Mouse (Mus musculus) megakaryocyte, adult 5-6 weeks (primary cell): ENCODE results near the gene Msrb1. TPM values are rescaled to one million over a fixed set of nuclear protein-coding genes. Genes with fewer than 3 reads are reported as not detected.
"Not testable (repeated sequence)": the region's sequence is repeated elsewhere in the genome, so short reads cannot be mapped to it uniquely, and the experiment has no call there.

Source experiments
- ATAC-seq: 2 replicates; pipeline ENCODE4 v1.8.0; 2016; ENCODE audit warnings: mild to moderate bottlenecking, inconsistent platforms; ENCODE audit not compliant: poor library complexity, severe bottlenecking
- total RNA-seq, 2 experiments: library from RNA; stranded (forward) in 1 of 2; stranded (reverse) in 1 of 2; fragments of 153-499, 151-499 nt in 1 of 2; fragments of 221-1000, 200-1000 nt in 1 of 2; gene quantifications; 2 replicates each; pipeline versions ENCODE4 v1.2.3 to v1.2.4; 2015 to 2017

Msrb1 gene
- total RNA-seq (2015) (1,003 and 1,039 TPM in 2 replicates), total RNA-seq (2017) (540 and 544 TPM in 2 replicates)

DNA sequence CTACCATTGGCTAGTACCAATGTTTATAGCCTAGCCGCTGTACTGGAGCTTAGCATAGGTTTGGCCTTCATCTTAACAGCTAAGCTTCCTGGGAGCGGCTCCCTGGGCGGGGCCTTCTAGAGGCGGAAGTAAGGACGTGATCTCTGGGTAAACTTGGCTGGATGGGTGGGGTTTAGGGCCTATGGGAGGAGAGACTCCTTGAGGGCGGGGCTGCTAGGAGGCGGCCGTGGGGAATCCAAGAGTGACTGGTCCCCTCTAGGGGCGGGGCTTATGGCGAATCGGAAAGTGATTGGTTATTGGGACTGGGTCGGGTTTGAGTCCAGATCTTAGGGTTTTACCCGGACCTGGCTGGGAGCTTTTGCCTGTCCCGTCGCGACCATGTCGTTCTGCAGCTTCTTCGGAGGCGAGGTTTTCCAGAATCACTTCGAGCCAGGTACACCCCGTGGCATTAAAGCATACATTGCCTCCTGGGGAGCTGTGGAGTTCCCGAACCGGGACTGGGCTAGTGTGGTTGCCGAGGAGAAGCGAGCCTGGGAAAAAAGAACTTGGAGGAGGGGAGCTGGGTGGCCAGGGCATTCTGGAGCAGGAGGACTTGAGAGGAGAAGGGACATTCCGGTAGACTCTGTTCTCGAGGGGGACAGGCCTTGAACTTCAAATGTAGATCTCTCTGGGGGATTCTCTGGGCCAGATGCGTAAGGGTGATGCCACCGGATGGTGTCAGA is at the start of gene Msrb1:
Gene Msrb1, plus strand, starts transcription at position 313 of the 722 bp plus-strand sequence.
- ATAC-seq: peak; percentile 86

DNA sequence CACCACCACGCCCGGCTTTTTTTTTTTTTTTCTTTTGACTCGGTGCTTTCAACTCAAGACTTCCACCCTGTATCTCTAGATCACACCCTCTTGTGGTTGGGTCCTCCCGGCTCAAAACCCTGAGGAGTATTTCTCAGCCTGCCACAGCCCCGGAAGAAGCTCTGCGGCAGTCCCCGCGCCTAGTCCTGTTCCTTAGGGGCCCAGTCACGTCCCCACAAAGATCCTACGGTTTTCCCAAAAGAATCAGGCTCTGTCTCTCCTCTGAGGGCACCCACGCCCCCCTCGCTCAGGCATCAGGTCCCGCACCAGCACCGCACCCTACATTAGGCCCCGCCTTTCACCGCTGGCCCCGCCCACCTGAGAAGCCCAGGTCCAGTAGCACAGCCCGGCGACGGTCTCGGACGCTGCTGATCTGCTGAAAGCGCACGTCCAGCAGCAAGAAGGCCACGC is 49.3 kb upstream of the Msrb1 start:
- ATAC-seq: peak; percentile 86

DNA sequence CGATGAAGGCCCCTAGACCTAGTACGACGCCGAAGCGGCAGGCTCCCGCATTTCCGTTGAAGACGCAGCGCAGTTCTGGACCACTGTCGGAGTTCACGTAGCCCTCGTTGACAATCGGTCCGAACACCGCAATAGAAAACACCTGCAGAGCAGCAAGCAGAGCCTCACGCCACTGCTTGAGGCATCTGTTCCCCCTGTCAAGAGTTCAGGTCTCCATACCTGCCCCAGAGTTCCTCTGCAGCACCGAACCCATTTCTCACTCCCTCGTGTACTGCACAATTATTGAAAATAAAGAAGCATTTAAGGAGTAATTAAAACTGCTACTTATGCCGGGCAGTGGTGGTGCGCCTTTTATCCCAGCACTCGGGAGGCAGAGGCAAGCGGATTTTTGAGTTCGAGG is 48.8 kb upstream of the Msrb1 start:
- ATAC-seq: no peak

DNA sequence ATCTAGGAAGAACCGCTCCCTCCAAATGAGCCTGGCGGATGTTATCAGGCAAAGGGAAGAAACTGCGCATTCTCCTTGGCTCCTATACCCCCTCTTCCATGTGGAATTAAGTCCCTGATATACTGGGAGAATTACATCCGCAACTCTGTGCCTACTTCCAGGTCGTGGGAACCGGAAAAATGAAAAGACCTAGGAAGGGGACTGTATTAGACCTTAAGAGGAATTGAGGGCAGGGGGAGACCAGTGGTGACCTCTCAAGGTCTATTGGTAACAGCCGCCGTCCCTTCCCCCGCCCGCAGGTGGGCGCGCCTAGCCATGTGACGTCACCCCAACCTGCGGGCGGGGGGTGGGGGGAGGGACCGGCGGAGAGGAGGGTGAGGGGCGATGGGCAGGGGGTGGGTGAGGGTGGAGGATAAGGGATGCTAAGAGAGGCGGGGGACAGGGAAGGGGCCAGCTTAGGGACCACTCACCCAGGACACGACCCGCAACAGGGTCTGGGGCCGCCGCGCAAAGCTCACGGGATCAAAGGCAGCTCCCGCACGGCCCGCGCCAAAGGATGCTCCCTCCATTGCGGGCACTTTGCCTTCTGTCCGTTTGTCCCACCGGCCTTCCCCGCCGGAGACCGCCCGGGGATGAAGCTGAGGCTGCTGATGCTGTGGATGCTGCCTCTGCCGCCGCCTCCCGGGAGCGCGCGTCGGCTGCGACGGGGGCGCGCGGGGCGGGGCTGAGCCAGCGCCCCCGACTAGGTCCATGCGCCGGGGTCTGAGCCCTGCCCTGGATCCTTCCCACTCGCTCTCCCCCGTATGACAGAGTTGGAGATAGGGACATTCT is 47.0 kb upstream of the Msrb1 start, which contains the start of gene Syngr3:
Gene Syngr3, minus strand, starts transcription at position 705 of the 831 bp plus-strand sequence.
- ATAC-seq: no peak

DNA sequence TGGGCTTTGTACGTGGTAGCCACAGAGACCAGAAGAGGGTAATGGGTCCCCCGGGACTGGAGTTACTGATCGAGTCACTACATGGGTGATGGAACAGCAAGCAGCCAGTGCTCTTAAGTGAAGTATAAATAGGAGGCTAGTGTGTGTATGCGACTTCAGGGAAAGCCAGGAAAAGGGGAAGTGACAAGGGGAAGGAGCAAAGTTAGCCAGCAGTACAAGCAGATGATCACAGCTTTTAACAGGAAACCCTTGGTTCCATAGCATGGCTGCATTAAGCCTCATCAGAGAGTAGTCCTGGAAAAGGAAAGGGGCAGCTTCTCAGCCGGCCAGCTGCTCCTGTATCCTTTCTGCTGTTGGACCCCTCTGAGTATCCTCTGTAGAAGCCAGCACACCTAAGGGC is 44.1 kb upstream of the Msrb1 start:
- no peak for ATAC-seq

DNA sequence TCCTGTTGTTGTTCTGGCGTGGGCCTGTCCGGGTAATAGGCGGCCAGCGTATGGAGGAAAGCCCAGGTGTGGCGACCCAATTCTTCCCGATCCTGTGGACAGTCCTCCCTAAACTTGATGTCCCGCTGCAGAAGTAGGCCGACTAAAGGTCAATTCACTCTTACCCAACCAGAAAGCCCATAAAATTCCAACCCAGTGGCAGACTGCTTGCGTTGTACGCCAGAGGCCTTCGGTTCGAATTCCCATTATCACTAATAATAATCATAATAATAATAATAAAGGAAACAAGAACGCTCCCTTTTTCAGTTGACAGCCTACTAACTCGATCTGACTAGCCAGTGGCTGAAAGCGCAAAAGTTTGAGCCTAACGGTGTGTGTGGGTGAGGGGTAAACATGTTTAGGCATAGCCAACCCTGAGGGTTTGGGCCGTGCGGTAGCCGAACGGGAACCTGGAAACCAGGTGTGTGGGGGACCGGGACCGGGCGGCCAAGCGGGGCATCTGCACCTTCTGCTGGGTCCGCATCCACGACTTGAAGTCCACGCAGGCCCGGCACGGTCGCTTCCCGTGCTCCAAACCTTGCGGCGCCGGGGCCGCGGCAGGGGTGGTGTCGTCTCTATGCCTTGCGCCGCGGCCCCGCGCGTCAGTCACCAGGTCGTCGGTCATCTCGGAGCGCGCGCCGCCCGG is 41.0 kb upstream of the Msrb1 start:
- no peak for ATAC-seq

DNA sequence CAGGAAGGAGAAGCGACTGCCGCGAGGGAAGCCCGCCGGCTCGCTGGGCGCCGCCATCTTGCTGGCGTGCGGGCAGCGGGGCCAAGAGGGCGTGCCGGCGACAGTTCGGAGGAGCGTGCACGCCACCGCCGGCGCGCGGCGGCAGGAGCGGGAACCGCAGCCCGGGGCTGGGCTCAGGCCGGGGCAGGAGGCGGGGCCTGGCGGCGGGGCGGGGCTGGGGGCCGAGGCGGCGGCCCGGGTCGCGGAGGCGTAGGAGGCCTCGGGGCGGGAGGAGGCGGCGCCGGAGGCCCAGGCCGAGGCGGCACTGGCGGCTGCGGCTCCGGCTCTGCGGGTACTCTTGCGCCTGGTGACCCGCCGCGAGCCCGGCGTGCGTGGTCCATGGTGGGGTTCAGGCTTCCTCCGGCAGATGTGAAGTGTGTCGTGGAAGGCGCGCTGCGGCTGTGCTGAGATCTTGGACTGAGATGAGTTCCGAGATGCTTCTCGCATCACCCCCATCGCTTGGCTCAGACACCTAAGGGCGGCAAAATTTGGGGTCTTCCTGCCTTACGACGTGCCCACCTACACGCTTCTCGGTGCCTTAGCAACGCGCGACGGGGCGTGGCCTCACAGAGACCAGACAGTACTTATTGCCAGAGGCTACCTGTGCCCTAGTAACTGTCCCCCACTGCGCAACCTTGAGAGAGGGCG is 40.3 kb upstream of the Msrb1 start, which contains the start of the genes Gfer and Noxo1:
Gene Gfer, minus strand, starts transcription at position 146 of the 687 bp plus-strand sequence.
Gene Noxo1, plus strand, starts transcription at position 224 of the 687 bp plus-strand sequence.
- peak; percentile 93 for ATAC-seq

DNA sequence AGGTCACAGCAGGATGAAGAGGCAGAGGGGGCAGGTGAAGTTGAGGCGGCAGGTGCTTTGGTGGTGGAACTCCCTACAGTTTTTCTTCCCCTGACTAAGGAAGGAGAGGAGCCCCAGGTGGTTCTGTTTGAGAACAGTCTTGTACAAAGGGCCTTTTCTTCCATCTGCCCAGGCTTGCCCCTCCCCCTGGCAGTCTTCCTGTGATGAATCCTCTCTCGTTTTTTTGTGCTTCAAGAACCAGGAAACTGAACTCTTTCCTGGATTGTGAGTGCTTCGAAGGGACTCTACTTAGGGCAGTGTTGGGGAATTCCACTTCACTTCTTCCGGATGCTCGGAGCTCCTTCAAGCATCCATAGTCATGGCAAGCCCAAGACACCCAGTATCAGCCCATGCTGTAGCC is 38.5 kb upstream of the Msrb1 start:
- ATAC-seq: no peak

DNA sequence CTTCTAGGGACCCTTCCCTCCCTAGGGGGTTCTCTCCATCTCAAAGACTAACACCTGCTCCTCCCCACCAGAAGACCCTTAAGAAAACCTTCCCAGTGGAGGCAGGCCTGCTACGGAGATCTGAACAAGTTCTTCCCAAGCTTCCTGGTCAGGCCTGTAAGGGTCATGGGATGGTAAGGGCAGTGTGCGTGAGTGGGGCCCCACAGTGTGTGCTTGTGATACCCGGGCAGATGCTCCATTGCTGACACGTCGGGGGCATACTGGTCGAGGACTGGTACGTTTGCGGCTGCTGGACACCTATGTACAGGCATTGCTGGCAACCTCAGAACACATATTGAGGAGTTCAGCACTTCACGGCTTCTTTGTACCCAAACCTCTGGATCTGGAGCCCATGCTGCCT is 37.7 kb upstream of the Msrb1 start:
- no peak for ATAC-seq

DNA sequence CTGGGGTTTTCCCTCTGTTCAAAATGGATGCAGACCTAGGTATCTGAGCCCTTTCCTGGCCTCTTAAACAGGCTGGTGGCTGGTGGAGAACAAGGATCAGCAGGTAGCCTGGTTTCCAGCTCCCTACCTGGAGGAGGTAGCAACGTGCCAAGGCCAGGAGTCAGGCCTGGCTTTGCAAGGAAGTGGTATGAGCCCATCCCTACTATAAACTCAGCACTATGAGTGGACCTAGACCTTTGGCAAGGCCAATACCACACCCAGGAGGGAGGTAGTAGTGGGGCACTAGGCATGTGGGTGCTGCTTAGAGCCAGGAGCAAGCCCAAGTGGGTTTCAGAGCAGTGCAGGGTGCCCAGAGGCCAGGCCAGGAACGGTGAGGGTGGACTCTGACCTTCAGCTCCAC is 37.0 kb upstream of the Msrb1 start:
- ATAC-seq: no peak

DNA sequence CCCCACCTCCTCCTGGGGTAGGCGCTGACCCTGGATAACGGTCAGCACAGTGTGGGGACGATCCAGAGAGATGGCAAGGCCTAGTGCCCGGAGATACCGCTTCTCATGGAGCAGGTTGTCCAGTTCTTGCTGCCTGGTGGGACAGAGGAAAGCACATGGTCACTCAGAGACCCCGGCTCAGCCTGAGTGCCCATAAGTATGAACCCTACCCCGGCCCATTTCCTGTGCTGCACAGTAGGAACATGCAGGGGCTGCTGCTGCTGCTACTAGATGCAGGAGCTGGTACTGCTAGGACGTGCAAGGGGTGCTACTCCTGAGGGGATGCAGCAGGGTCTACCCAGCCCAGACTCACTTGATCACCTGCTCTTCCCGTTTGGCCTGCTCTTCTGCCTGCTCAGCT is 35.2 kb upstream of the Msrb1 start:
- no peak for ATAC-seq

DNA sequence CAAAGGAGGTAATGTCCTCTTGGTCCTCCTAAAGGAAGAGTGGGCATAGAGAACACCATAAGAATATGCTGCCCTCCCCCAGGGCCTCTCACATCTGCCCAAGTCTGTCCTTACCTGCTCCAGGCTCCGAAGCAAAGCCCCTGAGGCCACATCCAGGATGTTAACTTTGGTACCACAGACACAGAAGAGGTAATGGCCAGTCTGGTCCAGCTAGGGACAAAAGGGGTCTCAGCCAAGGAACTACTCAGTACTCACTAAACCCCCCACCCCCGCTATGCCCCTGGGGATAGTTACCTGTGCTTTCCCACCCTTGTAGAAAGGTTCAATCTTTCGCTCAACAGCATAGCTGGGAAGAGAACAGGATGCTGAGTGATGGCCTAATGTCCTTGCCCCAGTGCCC is 30.6 kb upstream of the Msrb1 start:
- ATAC-seq: no peak

DNA sequence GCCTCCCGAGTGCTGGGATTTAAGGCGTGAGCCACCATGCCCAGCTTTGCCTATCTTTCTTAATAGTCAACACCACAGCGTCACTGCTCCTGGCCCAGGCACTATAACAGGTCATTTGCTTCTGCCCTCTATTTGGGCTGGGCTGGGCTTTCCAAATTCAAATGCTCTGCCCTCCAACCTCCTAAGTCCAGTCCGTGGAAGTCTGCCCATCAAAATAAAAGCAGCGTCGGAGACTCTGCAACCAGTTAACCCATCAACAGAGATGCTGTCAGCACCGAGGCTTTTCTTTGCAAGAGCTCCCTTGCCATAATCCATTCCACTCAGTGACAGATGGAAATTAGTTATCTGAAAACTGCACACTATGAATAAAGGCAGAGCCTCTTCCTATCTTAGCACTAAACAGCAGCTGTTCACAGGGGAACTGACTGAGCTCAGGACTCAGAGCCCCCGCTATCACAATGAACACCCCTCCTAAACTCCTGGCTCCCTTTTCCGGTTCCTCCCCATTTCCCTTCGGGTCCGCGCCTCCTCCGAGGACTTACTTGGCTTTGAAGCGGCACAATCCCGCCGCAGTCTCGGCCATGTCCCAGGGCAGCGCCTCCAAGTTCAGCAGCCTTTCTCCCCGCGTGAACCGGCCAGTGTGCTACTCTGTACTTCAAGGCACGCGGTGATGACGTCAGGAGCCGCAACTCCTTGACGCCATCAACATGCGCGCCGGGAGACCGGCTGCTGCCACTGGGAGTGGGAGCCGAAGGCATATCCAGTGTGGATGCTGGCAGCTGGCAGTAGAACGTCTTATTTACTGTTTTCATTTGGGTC is 29.3 kb upstream of the Msrb1 start, which contains the start of gene Tbl3:
Gene Tbl3, minus strand, starts transcription at position 679 of the 819 bp plus-strand sequence.
- peak; percentile 96 for ATAC-seq

DNA sequence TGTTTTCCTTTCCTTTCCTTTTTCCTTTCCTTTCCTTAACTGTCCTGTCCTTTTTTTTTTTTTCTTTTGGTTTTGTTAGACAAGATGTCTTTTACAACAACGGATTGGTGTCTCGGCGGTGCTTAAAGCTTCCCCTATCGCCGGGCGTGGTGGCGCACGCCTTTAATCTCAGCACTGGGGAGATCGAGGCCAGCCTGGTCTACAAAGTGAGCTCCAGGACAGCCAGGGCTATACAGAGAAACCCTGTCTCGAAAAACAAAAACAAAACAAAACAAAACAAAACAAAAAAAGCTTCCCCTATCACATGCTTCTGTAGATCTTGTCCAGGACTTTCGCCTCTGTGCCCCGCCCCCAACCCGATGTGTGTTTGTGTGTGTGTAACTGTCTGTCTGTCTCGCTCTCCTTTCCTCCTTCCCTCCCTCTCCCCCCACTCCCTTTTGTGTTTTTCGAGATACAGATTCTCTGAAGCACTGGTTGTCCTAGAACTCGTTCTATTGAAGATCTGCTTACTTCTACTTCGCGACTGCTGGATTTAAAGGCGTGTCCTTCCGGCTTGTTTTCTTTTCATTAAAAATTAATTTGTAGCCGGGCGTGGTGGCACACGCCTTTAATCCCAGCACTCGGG is 28.5 kb upstream of the Msrb1 start:
- ATAC-seq: peak; percentile 28

DNA sequence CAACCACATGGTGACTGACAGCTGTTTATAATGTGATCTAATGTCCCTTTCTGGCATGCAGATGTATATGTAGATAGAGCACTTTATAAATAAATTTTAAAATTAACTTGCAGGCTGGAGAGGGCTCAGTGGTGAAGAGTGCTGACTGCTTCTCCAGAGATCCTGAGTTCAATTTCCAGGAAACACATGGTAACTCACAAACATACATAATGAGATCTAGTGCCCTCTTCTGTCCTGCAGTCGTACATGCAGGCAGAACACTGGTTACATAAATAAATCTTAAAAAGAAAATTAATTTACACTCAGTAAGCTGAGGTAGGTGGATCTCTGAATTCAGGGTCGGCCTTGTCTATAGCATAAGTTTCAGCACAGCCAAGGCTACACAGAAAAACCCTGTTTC is 27.8 kb upstream of the Msrb1 start:
- ATAC-seq: peak; percentile 43

DNA sequence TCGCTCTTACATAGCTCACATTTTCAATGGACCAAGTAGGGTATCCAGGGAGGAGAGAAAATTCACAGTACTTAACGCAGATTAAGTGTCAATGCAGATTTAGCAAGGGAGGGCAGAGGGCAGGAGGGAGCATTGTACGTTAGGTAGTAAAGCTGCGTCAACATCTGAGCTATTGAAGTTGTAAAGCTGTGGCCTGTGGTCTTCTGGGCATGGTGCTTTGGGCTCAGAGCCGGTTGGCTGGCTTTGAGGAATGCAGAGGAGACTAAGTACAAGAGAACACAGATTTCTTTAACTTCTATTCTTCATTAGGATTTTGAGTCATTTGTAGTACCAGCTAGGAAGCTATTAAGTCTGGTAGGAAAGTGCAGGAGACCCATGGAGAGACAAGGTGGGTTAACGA is 20.9 kb upstream of the Msrb1 start:
- no peak for ATAC-seq

DNA sequence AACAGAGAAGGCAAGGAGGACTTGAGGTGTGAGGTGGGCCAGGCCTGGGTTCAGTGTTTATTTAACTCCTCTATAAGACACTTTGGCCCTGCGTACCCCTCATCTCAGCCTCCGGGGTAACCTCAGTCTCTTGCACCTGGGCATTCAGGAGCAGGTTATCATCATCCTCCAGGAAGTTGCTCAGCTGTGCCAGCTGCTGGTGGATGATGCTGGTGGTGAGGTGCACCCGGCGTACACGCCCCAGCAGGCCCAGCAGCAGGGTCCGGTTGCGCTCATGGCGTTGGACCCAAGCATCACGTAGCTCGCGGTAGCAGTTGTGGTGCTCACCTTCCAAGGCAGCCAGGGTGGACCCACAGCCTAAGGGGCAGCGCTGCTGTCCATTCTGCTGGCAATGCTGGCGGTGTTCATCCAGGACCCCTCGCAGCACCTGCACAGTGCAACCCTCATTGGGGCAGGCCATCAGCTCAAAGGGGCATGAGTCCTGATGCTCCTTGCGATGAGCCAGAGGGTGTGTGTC is 20.2 kb upstream of the Msrb1 start:
- no peak for ATAC-seq

DNA sequence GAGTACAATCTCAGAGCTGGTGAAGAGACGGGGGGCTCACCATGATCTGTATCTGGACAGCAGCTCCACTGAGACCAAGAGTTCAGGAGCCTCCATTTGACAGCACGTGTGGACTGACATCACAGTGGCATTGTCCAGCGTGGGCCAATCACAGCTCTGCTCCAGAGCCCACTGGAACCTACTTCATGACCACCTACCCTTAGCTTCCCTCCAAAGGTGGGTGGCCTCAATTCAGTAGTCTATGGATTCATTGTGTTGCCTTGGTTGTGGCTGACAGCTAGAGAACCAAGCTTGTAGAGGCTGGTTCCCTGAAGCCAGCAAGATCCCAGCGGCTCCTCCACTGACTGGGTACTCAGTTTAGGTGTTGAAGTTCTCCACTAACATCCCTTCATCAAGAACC is 18.5 kb upstream of the Msrb1 start, which contains the start of the genes Rnf151 and Rps2:
Gene Rnf151, minus strand, starts transcription at position 121 of the 400 bp plus-strand sequence.
Gene Rps2, plus strand, starts transcription at position 174 of the 400 bp plus-strand sequence.
- ATAC-seq: no peak

DNA sequence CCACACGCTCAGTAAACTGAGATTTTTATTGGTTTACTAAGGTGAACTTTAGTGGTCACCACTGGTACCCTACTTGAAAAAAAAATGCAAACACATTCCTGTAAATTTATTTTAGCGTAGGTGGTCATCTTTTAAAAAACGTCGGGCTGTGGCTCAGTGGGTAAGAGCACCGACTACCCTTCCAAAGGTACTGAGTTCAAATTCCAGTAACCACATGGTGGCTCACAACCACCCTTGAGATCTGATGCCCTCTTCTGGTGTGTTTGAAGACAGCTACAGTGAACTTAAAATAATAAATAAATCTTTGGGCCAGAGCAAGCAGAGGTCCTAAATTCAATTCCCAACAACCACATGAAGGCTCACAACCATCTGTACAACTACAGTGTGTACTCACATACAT is 17.5 kb upstream of the Msrb1 start:
- not testable (repeated sequence) for ATAC-seq
